Mouse (Mus musculus) lung, embryonic 14.5 days (tissue): Measurements from ENCODE around the gene Babam1. TPM values are rescaled to one million over a fixed set of nuclear protein-coding genes. Genes with fewer than 3 reads are reported as not detected.

ENCODE experiments used
- ATAC-seq: fragments of 200-750 bp; cut with Nextera tagmentation; 2 replicates; pipeline ENCODE4 v1.8.0; 2017; ENCODE audit warnings: mild to moderate bottlenecking, moderate TSS enrichment, moderate library complexity; ENCODE audit not compliant: insufficient read depth
- DNase-seq: peaks from one replicate; pipeline ENCODE4 v3.0.0-alpha.2; 2015
- H3K27ac ChIP-seq: fragments of 300-500 bp; sonication (generic); 2 replicates; pipeline ENCODE4 v1.5.1; 2014; ENCODE audit warnings: low read depth, mild to moderate bottlenecking, moderate library complexity
- H3K27me3 ChIP-seq: fragments of 300-500 bp; sonication (generic); 2 replicates; pipeline ENCODE4 v1.6.1; 2014; ENCODE audit warnings: low read length, control low read depth; ENCODE audit not compliant: insufficient read depth
- H3K36me3 ChIP-seq: fragments of 300-500 bp; sonication (generic); 2 replicates; pipeline ENCODE4 v1.6.1; 2014; ENCODE audit warnings: control low read depth; ENCODE audit not compliant: insufficient read depth
- H3K4me1 ChIP-seq: fragments of 300-500 bp; sonication (generic); 2 replicates; pipeline ENCODE4 v1.6.1; 2014; ENCODE audit warnings: antibody characterized with exemption, control low read depth; ENCODE audit not compliant: insufficient read depth
- H3K4me2 ChIP-seq: fragments of 300-500 bp; sonication (generic); 2 replicates; pipeline ENCODE4 v1.6.1; 2014; ENCODE audit warnings: mild to moderate bottlenecking
- H3K4me3 ChIP-seq: fragments of 300-500 bp; sonication (generic); 2 replicates; pipeline ENCODE4 v1.5.1; 2014; ENCODE audit warnings: low read depth, low read length
- H3K9ac ChIP-seq: fragments of 300-500 bp; sonication (generic); 2 replicates; pipeline ENCODE4 v1.6.1; 2014
- H3K9me3 ChIP-seq: fragments of 300-500 bp; sonication (generic); 2 replicates; pipeline ENCODE4 v1.6.1; 2016; ENCODE audit warnings: low read depth, low read length, control low read depth
- CTCF ChIP-seq: IDR thresholded peaks from 2 replicates; pipeline ENCODE4 v1.5.1; 2016; ENCODE audit warnings: antibody characterized with exemption, low read depth
- WGBS: fragments of 180-500 bp; shearing (Covaris S2); extraction: QIAGEN DNeasy Blood & Tissue Kit; methylation state at CpG from one replicate; pipeline ENCODE4 v1.1.7; 2014; 5-methylcytosine and 5-hydroxymethylcytosine counted together
- polyA plus RNA-seq: library from polyadenylated mRNA; unstranded; fragments of >200 nt; fragmentation: Nextera tagmentation; extraction: Ambion mirVana; gene quantifications from 2 replicates; pipeline ENCODE4 v1.2.1, GENCODE M21; 2014

Babam1 gene
- polyA plus RNA-seq, 1 experiment from 2014 or later: 114 TPM

GRCm38 (mm10) chr8:71375581-71376422 is 20.9 kb upstream of the Babam1 start:
- H3K27ac ChIP-seq: peak overlapping the region; percentile 18; the same call in 1 of the 2 replicates
- H3K4me3 ChIP-seq: peak overlapping the region; percentile 16
- peaks cover 53% of the 10 kb centered on the region for H3K36me3 ChIP-seq
- 14% methylated on average over 73 of the region's 74 CpGs for WGBS
- DNase-seq: peak; percentile 77
- no peak for ATAC-seq
- peak overlapping the region; percentile 57 for H3K4me2 ChIP-seq
- no peaks in the 10 kb centered on the region for H3K27me3 ChIP-seq
- H3K9me3 ChIP-seq: no peaks in the 10 kb centered on the region
- H3K4me1 ChIP-seq: peaks cover 18% of the 10 kb centered on the region
- TF ChIP-seq CTCF: peak; percentile 25; the same call in 1 of the 2 replicates
- no peak overlapping the region; the same call in 1 of the 2 replicates for H3K9ac ChIP-seq

DNA sequence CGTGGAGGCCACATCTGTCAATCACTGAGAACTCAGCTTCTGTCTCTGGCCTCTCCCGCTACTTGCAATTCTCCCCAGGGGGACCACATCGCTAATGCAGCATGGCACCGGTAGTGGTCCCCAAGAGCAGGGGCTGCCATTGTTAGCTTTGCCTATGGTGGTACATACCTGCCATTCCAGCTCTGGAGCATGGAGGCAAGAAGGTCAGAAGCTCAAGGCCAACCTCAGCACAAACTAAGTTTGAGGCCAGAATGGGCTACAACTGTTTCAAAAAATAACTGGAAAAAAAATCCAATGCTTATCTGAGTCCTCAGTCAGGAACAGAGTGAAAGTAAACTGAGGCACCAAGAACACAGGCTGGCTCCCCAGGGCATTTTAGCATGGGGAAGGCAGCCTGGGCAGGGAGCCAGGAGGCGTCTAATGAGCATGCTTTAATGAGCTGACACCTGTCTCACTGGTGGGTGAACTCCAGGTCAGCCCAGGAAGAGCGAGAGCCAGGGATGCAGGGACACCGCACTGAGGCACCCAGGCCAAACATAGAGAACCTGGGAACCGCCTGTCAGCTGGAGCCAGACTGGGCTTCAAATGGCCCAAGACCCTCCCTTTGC is 20.1 kb upstream of the Babam1 start:
- Histone ChIP-seq H3K4me3 (peak overlapping the region; percentile 16; the same call in 1 of the 2 replicates), H3K4me1 (peaks cover 18% of the 10 kb centered on the region), H3K27me3 (no peaks in the 10 kb centered on the region), H3K9ac (no peak overlapping the region; the same call in 1 of the 2 replicates), H3K4me2 (peak overlapping the region; percentile 57), H3K36me3 (peaks cover 53% of the 10 kb centered on the region), H3K9me3 (no peaks in the 10 kb centered on the region), H3K27ac (no peak overlapping the region)
- no peak for ATAC-seq
- TF ChIP-seq CTCF: no peak
- WGBS: 47% methylated on average over 8 of the region's 8 CpGs
- no peak for DNase-seq

- peak overlapping the region; percentile 90 for H3K4me3 ChIP-seq
- 77% methylated on average over 4 of the region's 4 CpGs for WGBS
These were observed 17.7 kb upstream of the Babam1 start for GRCm38 (mm10) chr8:71379008-71379407.

DNA sequence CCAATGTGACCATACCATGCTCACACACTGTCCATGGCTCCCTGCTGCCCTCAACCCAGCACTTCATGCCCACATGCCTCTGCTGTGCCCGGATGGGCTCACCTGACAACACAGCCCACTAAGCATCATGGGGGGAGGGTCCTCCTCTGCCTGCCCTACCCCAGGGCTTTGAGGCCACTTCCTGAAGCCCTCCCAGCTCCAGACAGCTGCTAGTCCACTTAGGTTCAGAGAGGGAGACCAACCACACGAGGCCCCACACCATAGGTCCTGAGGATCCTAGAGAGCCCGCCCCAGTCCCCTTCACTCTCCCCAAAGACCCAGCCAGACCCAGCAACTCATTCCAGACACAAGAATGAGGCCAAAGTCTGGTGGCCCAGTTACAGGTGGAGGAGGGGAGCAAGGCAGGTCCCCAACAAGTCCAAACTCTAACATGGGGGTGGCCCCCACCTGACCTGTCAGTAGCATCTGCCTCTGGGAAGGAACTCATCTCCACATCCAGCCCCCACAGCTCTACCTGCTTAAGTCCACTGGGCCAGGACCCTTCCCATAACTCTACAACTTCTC is 17.1 kb upstream of the Babam1 start:
- H3K9me3 ChIP-seq: no peaks in the 10 kb centered on the region
- DNase-seq: no peak
- H3K27me3 ChIP-seq: no peaks in the 10 kb centered on the region
- 0 out of 2 replicates have a peak overlapping the region, but pooled peaks have one; percentile 12 for H3K27ac ChIP-seq
- H3K4me1 ChIP-seq: peaks cover 29% of the 10 kb centered on the region
- H3K9ac ChIP-seq: peak overlapping the region; percentile 84
- H3K4me2 ChIP-seq: peak overlapping the region; percentile 98
- ATAC-seq: no peak
- no peak for TF ChIP-seq CTCF
- H3K4me3 ChIP-seq: peak overlapping the region; percentile 90
- WGBS: 49% methylated on average over 3 of the region's 3 CpGs
- H3K36me3 ChIP-seq: peaks cover 32% of the 10 kb centered on the region

More at GRCm38 (mm10) chr8:71379008-71379407, 17.7 kb upstream of the Babam1 start:
- H3K36me3 ChIP-seq: peaks cover 38% of the 10 kb centered on the region
- H3K4me2 ChIP-seq: peak overlapping the region; percentile 98
- H3K27ac ChIP-seq: no peak overlapping the region; the same call in 1 of the 2 replicates
- TF ChIP-seq CTCF: no peak
- peaks cover 29% of the 10 kb centered on the region for H3K4me1 ChIP-seq
- DNase-seq (no peak), ATAC-seq (no peak)
- H3K27me3 ChIP-seq: no peaks in the 10 kb centered on the region
- no peaks in the 10 kb centered on the region for H3K9me3 ChIP-seq
- peak overlapping the region; percentile 9; the same call in 1 of the 2 replicates for H3K9ac ChIP-seq

DNA sequence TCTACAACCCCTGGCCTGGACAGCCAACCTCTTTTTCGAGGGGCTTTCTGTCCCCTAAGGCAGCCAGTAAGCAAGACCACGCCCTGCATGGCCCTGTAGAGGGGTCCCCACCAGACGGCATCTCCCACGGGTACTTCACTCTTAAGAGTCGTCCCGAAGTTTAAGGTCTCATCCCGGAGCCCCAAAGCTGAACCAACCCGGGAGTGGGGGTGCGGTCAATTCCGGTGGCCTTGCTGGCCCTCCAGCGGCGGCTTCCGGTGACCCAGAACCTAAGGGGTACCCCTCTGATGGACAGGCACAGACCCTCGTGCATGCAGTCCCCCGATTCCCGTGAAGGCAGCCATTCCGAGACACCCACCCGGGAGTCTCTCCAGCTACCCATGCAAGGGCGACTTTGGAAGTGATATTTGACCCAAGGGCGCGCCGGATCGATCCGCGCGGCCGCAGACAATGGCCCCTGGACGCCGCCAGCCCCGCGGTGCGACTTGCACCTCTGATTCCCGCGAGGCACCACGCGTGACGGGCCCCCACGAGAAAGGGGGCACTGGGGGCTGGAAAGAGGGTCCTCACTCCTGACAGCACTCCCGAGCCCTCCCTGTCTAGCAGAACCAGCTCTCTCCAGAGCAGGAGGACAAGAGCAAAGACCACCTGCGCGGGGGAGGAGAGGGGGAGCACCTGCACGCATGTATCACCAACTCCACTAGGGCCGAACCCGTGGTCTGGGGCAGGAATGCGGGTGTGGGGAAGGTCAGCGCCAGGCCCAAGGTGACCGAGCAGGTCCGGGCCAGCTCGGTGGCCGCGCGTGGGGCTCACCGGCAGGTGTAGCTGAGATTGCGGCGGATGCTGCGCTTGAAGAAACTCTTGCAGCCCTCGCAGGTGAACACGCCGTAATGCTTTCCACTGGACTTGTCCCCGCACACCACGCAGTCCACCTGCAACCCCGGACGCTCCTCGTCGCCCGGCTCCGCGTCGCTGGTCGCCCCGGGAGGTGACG is 16.2 kb upstream of the Babam1 start:
- DNase-seq (peak; percentile 28), ATAC-seq (no peak)
- H3K4me2 ChIP-seq: peak overlapping the region; percentile 98
- peak overlapping the region; percentile 90 for H3K4me3 ChIP-seq
- H3K9ac ChIP-seq: peak overlapping the region; percentile 84
- TF ChIP-seq CTCF: no peak
- 1% methylated on average over 72 of the region's 72 CpGs for WGBS
- peak overlapping the region; percentile 95; the same call in 1 of the 2 replicates for H3K27ac ChIP-seq
- H3K9me3 ChIP-seq: no peaks in the 10 kb centered on the region
- peaks cover 29% of the 10 kb centered on the region for H3K4me1 ChIP-seq
- peaks cover 24% of the 10 kb centered on the region for H3K36me3 ChIP-seq
- no peaks in the 10 kb centered on the region for H3K27me3 ChIP-seq

DNA sequence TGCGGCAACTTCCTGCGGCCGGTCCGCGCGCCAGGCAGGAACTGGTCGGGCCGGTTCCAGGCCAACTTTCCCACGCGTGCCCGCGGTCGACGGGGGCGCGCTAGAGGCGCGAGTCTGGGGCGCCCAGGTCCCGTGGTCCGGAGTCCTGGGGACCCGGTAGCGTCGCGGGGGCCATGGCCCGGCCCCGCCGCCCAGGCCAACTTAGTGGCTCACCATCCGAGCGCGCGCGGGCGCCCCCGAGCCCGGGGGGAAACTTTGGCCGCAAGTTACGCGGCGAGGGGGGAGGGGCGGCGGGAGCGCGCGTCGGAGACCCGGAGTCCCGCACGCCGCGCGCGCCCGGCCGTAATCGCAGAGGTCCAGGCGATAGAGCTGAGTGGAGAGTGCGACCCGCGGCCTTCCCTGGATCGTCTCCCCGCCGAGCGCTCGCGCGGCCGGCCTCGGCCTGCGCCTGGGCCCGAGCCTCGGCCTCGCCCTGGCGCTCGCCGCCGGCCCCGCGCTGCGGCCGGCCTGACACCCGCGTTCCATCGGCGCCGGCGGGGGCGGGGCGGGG is 15.2 kb upstream of the Babam1 start, which contains the start of gene Nr2f6:
Gene Nr2f6 (minus strand): TSS at position 540 of the 550 bp plus-strand sequence.
- Histone ChIP-seq H3K4me2 (peak within 1 kb of the TSS; percentile 98), H3K4me1 (peaks cover 22% of the 10 kb centered on the region), H3K27ac (peak within 1 kb of the TSS; percentile 95), H3K27me3 (no peaks in the 10 kb centered on the region), H3K36me3 (peaks cover 20% of the 10 kb centered on the region), H3K9me3 (no peaks in the 10 kb centered on the region), H3K9ac (peak within 1 kb of the TSS; percentile 84), H3K4me3 (peak within 1 kb of the TSS; percentile 90)
- no peak for TF ChIP-seq CTCF
- ATAC-seq (peak; percentile 63), DNase-seq (peak; percentile 80)
- under 1% methylated on average over 76 of the region's 89 CpGs for WGBS
